Mouse (Mus musculus) erythroblast, embryonic 14.5 days (primary cell): ENCODE data around the gene Pcgf6.

Experiments used
- GATA1 ChIP-seq: IDR thresholded peaks from 2 replicates; pipeline ENCODE4 v1.6.1; 2012; ENCODE audit warnings: low read length, inconsistent platforms, mixed read lengths
- TAL1 ChIP-seq: IDR thresholded peaks from 3 replicates; pipeline ENCODE4 v1.6.1; 2012; ENCODE audit warnings: low read length, inconsistent platforms, mixed read lengths

- TF ChIP-seq TAL1 (no peak), GATA1 (no peak)
These were observed 31.4 kb downstream of the Pcgf6 start for GRCm38 (mm10) chr19:47019326-47019725.
